Mouse (Mus musculus): ENCODE results near the gene Scgb1b19.
"Not testable (repeated sequence)": the region's sequence is repeated elsewhere in the genome, so short reads cannot be mapped to it uniquely, and the experiment has no call there.

DNA sequence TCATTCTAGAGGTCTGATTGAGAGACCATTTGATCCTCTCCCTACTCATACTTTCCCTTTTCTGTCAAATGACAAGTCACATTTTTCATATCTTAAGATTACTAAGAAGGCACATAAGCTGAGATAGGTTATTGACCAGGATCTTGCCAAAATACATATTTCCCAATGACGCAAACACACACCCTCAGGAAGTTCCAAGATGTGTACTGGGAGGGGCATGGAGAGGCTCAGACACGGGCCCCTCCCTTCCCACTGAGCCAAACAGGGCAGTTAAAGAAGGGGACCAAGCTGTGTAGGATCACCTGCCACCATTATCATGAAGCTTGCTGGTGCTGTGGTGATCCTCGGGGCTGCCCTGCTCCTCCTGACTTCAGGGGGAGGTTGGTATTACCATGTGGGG is at the start of gene Scgb1b19:
- not testable (repeated sequence) for TF ChIP-seq CTCF (IDR thresholded peaks at IDR 0.05; ENCODE audit: borderline replicate concordance, insufficient read depth, low read depth, low read length); POLR2A (IDR thresholded peaks at IDR 0.05; ENCODE audit: borderline replicate concordance, insufficient read depth, low read length)
